Mouse (Mus musculus): ENCODE measurements at regions not wholly inside any gene's neighbourhood (a gene's known extent, or its start where the extent isn't known, plus 50 kb on each side); places are given as distances from the start of the nearest gene placed in this dataset.

DNA sequence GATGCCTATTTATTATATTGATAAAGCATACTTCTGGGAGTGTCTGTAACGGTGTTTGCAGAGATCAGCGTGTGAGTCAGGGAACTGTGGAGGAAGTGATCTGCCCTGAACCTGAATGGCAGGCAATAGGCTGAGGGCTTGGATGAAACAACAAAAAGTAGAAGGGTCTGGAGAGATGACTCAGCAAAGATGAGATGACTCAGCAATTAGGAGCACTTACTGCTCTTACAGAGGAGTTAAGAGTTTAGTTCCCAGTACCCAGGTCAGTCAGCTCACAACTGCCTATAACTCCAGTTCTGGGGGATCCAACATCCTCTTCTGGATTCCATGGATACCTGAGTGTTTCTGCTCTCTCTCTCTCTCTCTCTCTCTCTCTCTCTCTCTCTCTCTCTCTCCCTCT, 277.6 kb downstream of the 3100002H09Rik start:
- TF ChIP-seq USF2 (IDR thresholded peaks at IDR 0.05; ENCODE audit: borderline replicate concordance in 1 of 2, insufficient read depth in 1 of 2, low read depth in 1 of 2, low read length in 2 of 2): no peak
- no peak for TF ChIP-seq POLR2A (IDR thresholded peaks at IDR 0.05; ENCODE audit: control insufficient read depth in 1 of 2, insufficient read depth in 1 of 2, low read depth in 1 of 2, low read length in 2 of 2, poor library complexity in 1 of 2)
- TF ChIP-seq MYC (IDR thresholded peaks at IDR 0.05; ENCODE audit: low read depth, low read length): no peak
